Mouse (Mus musculus) skeletal muscle tissue, postnatal 0 days (tissue): Measurements from ENCODE around the gene Mrgpra9. TPM values are rescaled to one million over a fixed set of nuclear protein-coding genes. Genes with fewer than 3 reads are reported as not detected.

Source experiments
- polyA plus RNA-seq: library from polyadenylated mRNA; unstranded; fragments of >200 nt; fragmentation: Nextera tagmentation; extraction: Ambion mirVana; gene quantifications from 2 replicates; pipeline ENCODE4 v1.2.1, GENCODE M21; 2015

Mrgpra9 gene
- polyA plus RNA-seq = not detected in 2 replicates

GRCm38 (mm10) chr7:47252770-47253169, at the start of gene Mrgpra9:
Gene Mrgpra9 (minus strand): TSS chr7:47252848.

DNA sequence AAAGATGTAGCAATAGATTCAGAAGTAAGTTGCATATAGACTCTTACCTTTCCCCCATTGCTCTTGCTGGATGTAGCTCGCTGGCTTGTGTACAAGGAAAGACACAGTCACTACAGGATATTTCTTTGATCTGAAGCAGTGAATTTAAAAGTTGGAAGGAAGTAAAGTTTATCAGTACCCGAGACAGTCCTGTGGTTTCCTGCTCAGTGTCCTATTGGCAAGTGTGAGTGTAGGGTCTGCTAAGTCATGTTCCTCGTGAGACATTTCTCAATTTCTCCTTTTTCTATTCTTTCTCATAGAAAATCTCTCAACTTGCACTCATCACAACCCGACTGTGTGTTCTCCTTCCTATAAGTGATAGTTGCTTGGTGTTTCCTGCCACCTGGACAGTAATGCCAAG, 47.8 kb downstream of the Mrgpra9 start, which contains the start of gene Mrgpra6:
TSS of gene Mrgpra6 (minus strand) at position 91 of the 400 bp plus-strand sequence.

Other genes starting within 250 kb of the Mrgpra9 start
- gene Spty2d1, start 244.4 kb downstream of the Mrgpra9 start, polyA plus RNA-seq = 12.2 and 12.5 TPM in 2 replicates
- gene Tmem86a, start 202.2 kb downstream of the Mrgpra9 start, polyA plus RNA-seq = 14.3 and 24.7 TPM in 2 replicates
- gene Ptpn5, start 119.2 kb downstream of the Mrgpra9 start, polyA plus RNA-seq = not detected in 2 replicates
- not detected in 2 replicates for gene Mrgpra6, start 47.9 kb downstream of the Mrgpra9 start, polyA plus RNA-seq
- gene Mrgpra1, start 101.4 kb upstream of the Mrgpra9 start, polyA plus RNA-seq = not detected in 2 replicates
- gene Mrgpra2a, start 199.3 kb upstream of the Mrgpra9 start, polyA plus RNA-seq = not detected in 2 replicates